16 mouse cellular contexts compared by ENCODE assay signal in genomic region chr2:133311001-133311400, GRCm38 (mm10).
"Had no signal": no experiment of that assay in that cellular context is flagged by ENCODE, and none has a peak within 500 bp of the region (broad histone marks: within the 10 kb centered on the region; RNA-seq: fewer than 3 reads in every experiment).

No protein-coding gene starts in this region.

- H3K4me3 ChIP-seq: layer of hippocampus, adult 2 months; limb, embryonic 13.5 days; liver, embryonic 12.5 days; liver, embryonic 15.5 days had no signal

- H3K27ac ChIP-seq: kidney, postnatal 0 days; layer of hippocampus, adult 2 months; limb, embryonic 13.5 days; liver, embryonic 12.5 days; liver, embryonic 15.5 days; stomach, postnatal 0 days had no signal

- DNase-seq: kidney, adult 2 months; kidney, postnatal 25 days; layer of hippocampus, adult 9-11 months; liver; lung, adult 18-20 months; midbrain, embryonic 14.5 days; right cerebral cortex, adult 18-20 months; right cerebral cortex, postnatal 14 days; right cerebral cortex, postnatal 4 days; thymus, postnatal 25 days had no signal
